18 mouse cellular contexts compared by ENCODE assay signal in the genomic region with DNA sequence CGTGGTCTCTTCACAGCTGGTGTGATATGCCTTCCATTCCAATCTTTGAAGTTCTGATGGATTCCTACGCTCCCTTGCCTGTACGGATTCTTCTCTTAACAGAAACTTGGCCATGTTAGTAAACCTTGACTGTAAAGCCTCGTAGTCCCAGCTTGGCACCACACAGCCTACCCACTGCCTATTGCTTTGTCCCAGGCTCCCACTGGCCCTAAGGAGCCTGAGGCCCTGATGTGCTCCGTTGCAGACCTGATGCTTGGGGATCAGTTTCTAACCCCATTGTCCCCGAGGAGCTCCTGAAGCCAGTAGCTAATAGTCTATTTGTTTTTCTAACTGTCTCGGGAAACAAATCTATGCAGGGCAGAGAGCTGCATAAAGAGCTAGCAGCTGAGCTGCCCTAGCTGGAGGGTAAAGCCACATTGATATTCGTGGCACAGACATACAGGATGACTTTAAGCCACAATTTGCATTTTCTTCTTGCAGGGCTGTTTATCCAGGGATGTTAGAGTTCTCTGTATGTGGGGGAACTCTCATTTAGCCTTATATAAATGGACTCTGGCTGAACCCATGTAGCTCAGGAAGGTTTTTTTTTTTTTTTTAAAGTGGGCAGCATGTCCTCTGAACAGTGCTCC. TPM values are rescaled to one million over a fixed set of nuclear protein-coding genes. Genes with fewer than 3 reads are reported as not detected.
DNase-seq lines count a peak whose midpoint lies in the region; ATAC-seq and TF ChIP-seq lines count a peak whose summit lies in the region.
"Had no signal": no experiment of that assay in that cellular context is flagged by ENCODE, and none has a peak within 500 bp of the region (broad histone marks: within the 10 kb centered on the region; RNA-seq: fewer than 3 reads in every experiment).

No protein-coding gene starts in this region.

- no peak overlapping the region for H3K4me2 ChIP-seq in CH12.LX (ENCODE audit: insufficient read depth, low read depth, poor library complexity, severe bottlenecking)
- H3K4me2 ChIP-seq in embryonic facial prominence, embryonic 11.5 days (ENCODE audit: low read depth, low read length): no peak overlapping the region
- no peak overlapping the region for H3K4me2 ChIP-seq in hindbrain, embryonic 13.5 days
- H3K4me2 ChIP-seq in midbrain, embryonic 14.5 days (ENCODE audit: low read length): no peak overlapping the region
- H3K4me2 ChIP-seq: heart, embryonic 15.5 days; kidney, embryonic 15.5 days; limb, embryonic 15.5 days had no signal

- no peaks in the 10 kb centered on the region for H3K9me3 ChIP-seq in CH12.LX (replicated peaks; ENCODE audit: low read length)
- H3K9me3 ChIP-seq in embryonic facial prominence, embryonic 11.5 days (replicated peaks; ENCODE audit: control insufficient read depth, low read length): no peaks in the 10 kb centered on the region
- no peaks in the 10 kb centered on the region for H3K9me3 ChIP-seq in hindbrain, embryonic 13.5 days
- no peaks in the 10 kb centered on the region for H3K9me3 ChIP-seq in midbrain, embryonic 14.5 days (ENCODE audit: control insufficient read depth, low read length)
- H3K9me3 ChIP-seq: heart, embryonic 15.5 days; kidney, embryonic 15.5 days; limb, embryonic 15.5 days had no signal

- H3K79me2 ChIP-seq in CH12.LX (replicated peaks; ENCODE audit: control insufficient read depth, extremely low read depth, insufficient read depth, poor library complexity, severe bottlenecking): no peaks in the 10 kb centered on the region

- H3K27ac ChIP-seq in CH12.LX (ENCODE audit: insufficient read depth, low read depth): no peak overlapping the region
- H3K27ac ChIP-seq in embryonic facial prominence, embryonic 11.5 days (replicated peaks; ENCODE audit: low read depth, low read length): no peak overlapping the region
- peak overlapping the region; percentile 76 for H3K27ac ChIP-seq in hindbrain, embryonic 13.5 days
- peak overlapping the region; percentile 72 for H3K27ac ChIP-seq in midbrain, embryonic 14.5 days (replicated peaks; ENCODE audit: low read depth, low read length)
- H3K27ac ChIP-seq: gastrocnemius, adult 2 months; heart, embryonic 15.5 days; kidney, embryonic 15.5 days; limb, embryonic 15.5 days had no signal

- H3K4me3 ChIP-seq in CH12.LX (replicated peaks in 1 of 3; ENCODE audit: low read depth in 2 of 3, low read length in 2 of 3, poor library complexity in 1 of 3): no peak overlapping the region
- no peak overlapping the region for H3K4me3 ChIP-seq in embryonic facial prominence, embryonic 11.5 days (ENCODE audit: low read depth, low read length)
- H3K4me3 ChIP-seq in hindbrain, embryonic 13.5 days: no peak overlapping the region
- no peak overlapping the region for H3K4me3 ChIP-seq in midbrain, embryonic 14.5 days (replicated peaks; ENCODE audit: low read depth, low read length)
- H3K4me3 ChIP-seq: gastrocnemius, adult 2 months; heart, embryonic 15.5 days; kidney, embryonic 15.5 days; limb, embryonic 15.5 days had no signal

- dilution Hi-C loops in CH12.LX (cut with MboI; ENCODE audit: extremely low pct_ligation_motif_present, extremely low pct_unique_long_range_greater_than_20kb, low sequenced_read_pairs): no loop called here

- peak; percentile 6 for DNase-seq in CH12.LX (ENCODE audit: extremely low read depth)
- peak; percentile 7 for DNase-seq in embryonic facial prominence, embryonic 11.5 days (ENCODE audit: low spot score)
- peak; percentile 79 for DNase-seq in midbrain, embryonic 14.5 days
- DNase-seq in kidney, postnatal 36 days: no peak
- DNase-seq in retina, embryonic 14.5 days (ENCODE audit: low spot score): no peak
- no peak for DNase-seq in right cerebral cortex, postnatal 36 days (ENCODE audit: low spot score in 2 of 2)
- DNase-seq: cerebellum, adult 8-10 months; embryo, embryonic 11 days; gastrocnemius, adult 2 months; heart, adult 11 months; layer of hippocampus, adult 9-11 months; lung, adult 18-20 months had no signal

- H3K36me3 ChIP-seq in CH12.LX (replicated peaks in 1 of 2; ENCODE audit: control insufficient read depth in 1 of 2, insufficient read depth in 1 of 2, low read length in 1 of 2): no peaks in the 10 kb centered on the region
- H3K36me3 ChIP-seq in embryonic facial prominence, embryonic 11.5 days (replicated peaks; ENCODE audit: control insufficient read depth, insufficient read depth, low read depth, low read length): no peaks in the 10 kb centered on the region
- no peaks in the 10 kb centered on the region for H3K36me3 ChIP-seq in hindbrain, embryonic 13.5 days
- no peaks in the 10 kb centered on the region for H3K36me3 ChIP-seq in midbrain, embryonic 14.5 days (ENCODE audit: control insufficient read depth, insufficient read depth, low read length)
- H3K36me3 ChIP-seq: heart, embryonic 15.5 days; kidney, embryonic 15.5 days; limb, embryonic 15.5 days had no signal

- no peak for TF ChIP-seq POLR2A in CH12.LX (IDR thresholded peaks at IDR 0.05; ENCODE audit: low read depth, low read length)

- TF ChIP-seq EP300 in CH12.LX (IDR thresholded peaks at IDR 0.05; ENCODE audit: low read length): no peak

- WGBS in embryonic facial prominence, embryonic 11.5 days: 37% methylated on average over 8 of the region's 8 CpGs
- WGBS in hindbrain, embryonic 13.5 days: 29% methylated on average over 8 of the region's 8 CpGs
- 22% methylated on average over 8 of the region's 8 CpGs for WGBS in midbrain, embryonic 14.5 days

- H3K27me3 ChIP-seq in CH12.LX (replicated peaks): no peaks in the 10 kb centered on the region
- no peaks in the 10 kb centered on the region for H3K27me3 ChIP-seq in embryonic facial prominence, embryonic 11.5 days (ENCODE audit: control insufficient read depth, insufficient read depth, low read length)
- no peaks in the 10 kb centered on the region for H3K27me3 ChIP-seq in hindbrain, embryonic 13.5 days
- H3K27me3 ChIP-seq in midbrain, embryonic 14.5 days (ENCODE audit: control insufficient read depth, insufficient read depth, low read length): no peaks in the 10 kb centered on the region
- H3K27me3 ChIP-seq: heart, embryonic 15.5 days; kidney, embryonic 15.5 days; limb, embryonic 15.5 days had no signal

- TF ChIP-seq CTCF in CH12.LX (conservative IDR thresholded peaks at IDR 0.05 in 1 of 2, IDR thresholded peaks at IDR 0.05 in 1 of 2; ENCODE audit: low read depth in 2 of 2, low read length in 2 of 2): no peak

- no peak for TF ChIP-seq RAD21 in CH12.LX (IDR thresholded peaks at IDR 0.05; ENCODE audit: low read depth, low read length)

- H3K4me1 ChIP-seq in CH12.LX (ENCODE audit: control insufficient read depth in 1 of 2, insufficient read depth in 2 of 2): peaks cover 0 to 11% of the 10 kb centered on the region in 2 experiments; a peak in 2 of 4 replicates
- no peaks in the 10 kb centered on the region for H3K4me1 ChIP-seq in embryonic facial prominence, embryonic 11.5 days (ENCODE audit: control insufficient read depth, insufficient read depth, low read length)
- H3K4me1 ChIP-seq in hindbrain, embryonic 13.5 days (replicated peaks): peaks cover 36% of the 10 kb centered on the region
- peaks cover 34% of the 10 kb centered on the region for H3K4me1 ChIP-seq in midbrain, embryonic 14.5 days (ENCODE audit: control insufficient read depth, insufficient read depth, low read length)
- H3K4me1 ChIP-seq: heart, embryonic 15.5 days; limb, embryonic 15.5 days had no signal

- in situ Hi-C loops in CH12.LX (cut with MboI; ENCODE audit: low pct_ligation_motif_present, low pct_unique_long_range_greater_than_20kb, low sequenced_read_pairs): no loop called here

- ATAC-seq in embryonic facial prominence, embryonic 11.5 days (replicated peaks; ENCODE audit: insufficient number of reproducible peaks, low FRiP score, low TSS enrichment, low read depth): no peak
- ATAC-seq in hindbrain, embryonic 13.5 days (ENCODE audit: low FRiP score): peak; percentile 80; the same call in 1 of the 2 replicates
- peak; percentile 71 for ATAC-seq in midbrain, embryonic 14.5 days (ENCODE audit: low FRiP score, low TSS enrichment)
- no peak for ATAC-seq in megakaryocyte progenitor cell, adult 5-6 weeks (replicated peaks; ENCODE audit: poor library complexity)

- no peak overlapping the region for H3K9ac ChIP-seq in CH12.LX (ENCODE audit: insufficient read depth, low read depth)
- no peak overlapping the region for H3K9ac ChIP-seq in embryonic facial prominence, embryonic 11.5 days (replicated peaks; ENCODE audit: low read length)
- no peak overlapping the region for H3K9ac ChIP-seq in hindbrain, embryonic 13.5 days
- H3K9ac ChIP-seq in midbrain, embryonic 14.5 days (replicated peaks; ENCODE audit: low read length): no peak overlapping the region
- H3K9ac ChIP-seq: heart, embryonic 15.5 days; kidney, embryonic 15.5 days; limb, embryonic 15.5 days had no signal

TF ChIP-seq in CH12.LX, 34 proteins besides CTCF, POLR2A, EP300 and RAD21 (continues in another document):
- TF ChIP-seq IRF4 (IDR thresholded peaks at IDR 0.05; ENCODE audit: low read depth, low read length) (no peak), JUND (conservative IDR thresholded peaks at IDR 0.05; ENCODE audit: low read depth, low read length) (no peak), RCOR1 (conservative IDR thresholded peaks at IDR 0.05; ENCODE audit: low read depth, low read length) (no peak), UBTF (IDR thresholded peaks at IDR 0.05; ENCODE audit: low read depth, low read length) (no peak), NELFE (IDR thresholded peaks at IDR 0.05; ENCODE audit: low read depth, low read length) (no peak), BHLHE40 (IDR thresholded peaks at IDR 0.05; ENCODE audit: low read depth, low read length) (no peak), GABPA (IDR thresholded peaks at IDR 0.05; ENCODE audit: insufficient replicate concordance, low read depth, low read length) (no peak), CHD1 (IDR thresholded peaks at IDR 0.05; ENCODE audit: low read depth, low read length) (no peak), TBP (conservative IDR thresholded peaks at IDR 0.05; ENCODE audit: low read depth, low read length) (no peak), MAFK (IDR thresholded peaks at IDR 0.05; ENCODE audit: insufficient replicate concordance, low read length) (no peak), JUN (IDR thresholded peaks at IDR 0.05; ENCODE audit: insufficient read depth, low read depth, low read length) (no peak), ZC3H11A (IDR thresholded peaks at IDR 0.05; ENCODE audit: low read depth, low read length) (no peak), E2F4 (IDR thresholded peaks at IDR 0.05; ENCODE audit: insufficient replicate concordance, low read depth, low read length) (no peak)

RNA-seq across cellular contexts. Expression of gene Tlr5, which starts 35.8 kb away (rescaled TPM):
- total RNA-seq in CH12.LX (2012; rRNA removed) (not detected in 2 replicates), CH12.LX (2014; rRNA removed) (not detected in 2 replicates)
- not detected in 2 replicates for polyA plus RNA-seq in CH12.LX (2012; ENCODE audit: insufficient read length, low read depth)
- polyA plus RNA-seq in embryonic facial prominence, embryonic 11.5 days (2014; fragmentation: Nextera tagmentation; extraction: Ambion mirVana): 0.59 and 1.0 TPM in 2 replicates
- polyA plus RNA-seq in hindbrain, embryonic 13.5 days (2015; fragmentation: Nextera tagmentation; extraction: Ambion mirVana): 0.06 and 0.23 TPM in 2 replicates
- polyA plus RNA-seq in midbrain, embryonic 14.5 days (2014; fragmentation: Nextera tagmentation; extraction: Ambion mirVana): 0.09 and 0.25 TPM in 2 replicates
- total RNA-seq in megakaryocyte progenitor cell, adult 5-6 weeks (2015): 0.57 and 2.2 TPM in 2 replicates
- total RNA-seq in megakaryocyte progenitor cell, adult 5-6 weeks (2017): 0.50 TPM in 1 of 2 replicates, not detected in the other
- polyA plus RNA-seq: C2C12 had no signal

Comparison
In these comparisons a context has a peak if more than half of its experiments do, and no peak if none do; other contexts are left out.
1. DNase-seq: peak in CH12.LX (single experiment), embryonic facial prominence, embryonic 11.5 days (single experiment) and midbrain, embryonic 14.5 days (single experiment); none in kidney, postnatal 36 days (0 of 2), retina, embryonic 14.5 days (single experiment) and right cerebral cortex, postnatal 36 days (0 of 2).
2. H3K27ac ChIP-seq: peak in hindbrain, embryonic 13.5 days (single experiment) and midbrain, embryonic 14.5 days (single experiment); none in CH12.LX (single experiment) and embryonic facial prominence, embryonic 11.5 days (single experiment).
3. ATAC-seq: peak in hindbrain, embryonic 13.5 days (single experiment) and midbrain, embryonic 14.5 days (single experiment); none in embryonic facial prominence, embryonic 11.5 days (single experiment) and megakaryocyte progenitor cell, adult 5-6 weeks (single experiment).